Comparison of ENCODE assay signal across 15 mouse cellular contexts in the genomic region with DNA sequence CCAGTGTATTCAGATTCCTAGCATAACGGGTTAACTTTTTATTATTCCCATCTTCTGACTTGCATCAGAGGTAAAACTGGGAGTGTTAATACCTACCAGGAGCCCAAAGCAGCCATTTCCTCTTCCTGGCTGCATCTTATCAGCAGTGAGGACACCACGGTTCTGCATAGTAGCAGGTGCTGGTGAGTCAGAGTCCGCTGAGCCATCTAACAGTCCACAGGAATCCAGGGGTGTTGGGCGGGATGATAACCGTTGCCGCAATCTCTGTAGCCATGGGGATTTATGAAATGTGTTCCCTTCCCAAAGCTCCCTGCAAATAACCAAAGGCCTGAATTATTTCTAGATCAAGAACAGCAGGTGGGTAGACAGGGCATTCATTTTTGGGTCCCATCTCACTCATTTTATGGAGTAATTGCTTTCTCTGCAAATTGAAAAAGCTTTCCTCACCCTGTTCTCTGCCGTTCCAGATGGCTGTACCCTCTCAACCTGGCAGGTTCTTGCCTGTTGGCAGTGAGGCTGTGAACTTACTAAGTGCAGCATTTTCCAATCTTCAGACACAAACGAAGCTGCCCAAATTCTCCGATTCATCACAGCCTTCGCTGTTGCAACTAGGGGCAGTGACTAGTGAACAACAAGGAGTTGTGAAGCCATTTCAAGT. TPM values are rescaled to one million over a fixed set of nuclear protein-coding genes. Genes with fewer than 3 reads are reported as not detected.
A peak's percentile ranks its signal among the peaks of the same experiment; 100 is the strongest.
DNase-seq lines count a peak whose midpoint lies in the region; ATAC-seq and TF ChIP-seq lines count a peak whose summit lies in the region.
"Had no signal": no experiment of that assay in that cellular context is flagged by ENCODE, and none has a peak within 500 bp of the region (broad histone marks: within the 10 kb centered on the region; RNA-seq: fewer than 3 reads in every experiment).

No protein-coding gene starts in this region.

- ATAC-seq in forebrain, embryonic 14.5 days: peak; percentile 70

- peak; percentile 74 for DNase-seq in forebrain, embryonic 14.5 days (ENCODE audit: low spot score)
- DNase-seq in forebrain, embryonic 10.5 days (ENCODE audit: extremely low spot score, low spot score): no peak
- DNase-seq in layer of hippocampus, postnatal 10 days (ENCODE audit: low spot score in 2 of 2): peak; percentile 24 to 48
- peak; percentile 64 to 67 for DNase-seq in right cerebral cortex, postnatal 10 days (ENCODE audit: low spot score in 2 of 2)
- no peak for DNase-seq in adrenal gland, postnatal 14 days
- no peak for DNase-seq in thymus, postnatal 14 days
- DNase-seq in heart, adult 18-20 months: no peak
- DNase-seq: adrenal gland, postnatal 36 days; gastrocnemius, adult 2 months; kidney, adult 2 months; liver, embryonic 13.5 days had no signal

- 67% methylated on average over 10 of the region's 10 CpGs for WGBS in forebrain, embryonic 14.5 days
- 85% methylated on average over 10 of the region's 10 CpGs for WGBS in forebrain, embryonic 10.5 days

- H3K4me1 ChIP-seq in forebrain, embryonic 14.5 days (ENCODE audit: control insufficient read depth, insufficient read depth, low read length): no peaks in the 10 kb centered on the region
- H3K4me1 ChIP-seq in forebrain, embryonic 10.5 days: no peaks in the 10 kb centered on the region
- H3K4me1 ChIP-seq in cortical plate, adult 2 months (ENCODE audit: control insufficient read depth, insufficient read depth, low read length): no peaks in the 10 kb centered on the region
- H3K4me1 ChIP-seq: embryonic facial prominence, embryonic 10.5 days; liver, embryonic 13.5 days; neural tube, embryonic 15.5 days had no signal

- H3K36me3 ChIP-seq in forebrain, embryonic 14.5 days (ENCODE audit: control insufficient read depth, insufficient read depth, low read length): no peaks in the 10 kb centered on the region
- H3K36me3 ChIP-seq in forebrain, embryonic 10.5 days (replicated peaks): no peaks in the 10 kb centered on the region
- H3K36me3 ChIP-seq: embryonic facial prominence, embryonic 10.5 days; liver, embryonic 13.5 days; neural tube, embryonic 15.5 days had no signal

- TF ChIP-seq CTCF in cortical plate, adult 2 months (IDR thresholded peaks at IDR 0.05; ENCODE audit: extremely low read depth, insufficient read depth, low read length): no peak

- no peaks in the 10 kb centered on the region for H3K27me3 ChIP-seq in forebrain, embryonic 14.5 days (replicated peaks; ENCODE audit: control insufficient read depth, insufficient read depth, low read length)
- H3K27me3 ChIP-seq in forebrain, embryonic 10.5 days (ENCODE audit: poor library complexity, severe bottlenecking): no peaks in the 10 kb centered on the region
- H3K27me3 ChIP-seq: liver, embryonic 13.5 days; neural tube, embryonic 15.5 days had no signal

- H3K9ac ChIP-seq in forebrain, embryonic 14.5 days (ENCODE audit: low read length): no peak overlapping the region
- H3K9ac ChIP-seq: liver, embryonic 13.5 days; neural tube, embryonic 15.5 days had no signal

- peak overlapping the region; percentile 27; the same call in 1 of the 2 replicates for H3K27ac ChIP-seq in forebrain, embryonic 14.5 days (ENCODE audit: low read depth, low read length)
- no peak overlapping the region for H3K27ac ChIP-seq in forebrain, embryonic 10.5 days
- H3K27ac ChIP-seq in cortical plate, adult 2 months (ENCODE audit: insufficient read depth, low read length): 0 out of 2 replicates have a peak overlapping the region, but pooled peaks have one; percentile 9
- H3K27ac ChIP-seq: embryonic facial prominence, embryonic 10.5 days; gastrocnemius, adult 2 months; liver, embryonic 13.5 days; neural tube, embryonic 15.5 days had no signal

- H3K9me3 ChIP-seq in forebrain, embryonic 14.5 days (replicated peaks; ENCODE audit: control insufficient read depth, low read length): no peaks in the 10 kb centered on the region
- H3K9me3 ChIP-seq in forebrain, embryonic 10.5 days: no peaks in the 10 kb centered on the region
- H3K9me3 ChIP-seq: embryonic facial prominence, embryonic 10.5 days; liver, embryonic 13.5 days; neural tube, embryonic 15.5 days had no signal

- no peak overlapping the region for H3K4me3 ChIP-seq in forebrain, embryonic 14.5 days (ENCODE audit: low read depth, low read length)
- H3K4me3 ChIP-seq in forebrain, embryonic 10.5 days: no peak overlapping the region
- H3K4me3 ChIP-seq in cortical plate, adult 2 months (ENCODE audit: insufficient read depth, low read length): no peak overlapping the region
- H3K4me3 ChIP-seq: embryonic facial prominence, embryonic 10.5 days; gastrocnemius, adult 2 months; liver, embryonic 13.5 days; neural tube, embryonic 15.5 days had no signal

- TF ChIP-seq POLR2A in cortical plate, adult 2 months (IDR thresholded peaks at IDR 0.05; ENCODE audit: extremely low read depth, insufficient read depth, low read length): no peak

- H3K4me2 ChIP-seq in forebrain, embryonic 14.5 days (ENCODE audit: low read length): no peak overlapping the region
- H3K4me2 ChIP-seq: liver, embryonic 13.5 days; neural tube, embryonic 15.5 days had no signal

RNA-seq across cellular contexts. Expression of a gene that starts 35.5 kb away (rescaled TPM):
- 277 and 328 TPM in 2 replicates for polyA plus RNA-seq in forebrain, embryonic 14.5 days (2014; fragmentation: Nextera tagmentation; extraction: Ambion mirVana)
- polyA plus RNA-seq in forebrain, embryonic 10.5 days (2016; fragmentation: Nextera tagmentation; extraction: Ambion mirVana): 69.0 and 71.9 TPM in 2 replicates
- polyA plus RNA-seq in cortical plate, adult 2 months (2012; rRNA removed): 1,959 and 2,148 TPM in 2 replicates
- 100 to 1,000 TPM; 880 to 946 TPM for total RNA-seq in layer of hippocampus, postnatal 10 days (2021)
- total RNA-seq in adrenal gland, postnatal 14 days (2021): 84.3 and 88.3 TPM in 2 replicates
- 100 to 1,000 TPM; 126 to 137 TPM for total RNA-seq in heart, adult 18-20 months (2021)
- total RNA-seq: megakaryocyte, adult 5-6 weeks had no signal

Comparison
In these comparisons a context has a peak if more than half of its experiments do, and no peak if none do; other contexts are left out.
1. DNase-seq: peak in forebrain, embryonic 14.5 days (single experiment), layer of hippocampus, postnatal 10 days (2 of 2) and right cerebral cortex, postnatal 10 days (2 of 2); none in forebrain, embryonic 10.5 days (single experiment), adrenal gland, postnatal 14 days (single experiment), thymus, postnatal 14 days (single experiment) and heart, adult 18-20 months (0 of 2).